Mouse (Mus musculus) kidney, embryonic 16.5 days (tissue): ENCODE measurements at regions not wholly inside any gene's neighbourhood (a gene's known extent, or its start where the extent isn't known, plus 50 kb on each side); places are given as distances from the start of the nearest gene placed in this dataset.
A peak's percentile ranks its signal among the peaks of the same experiment; 100 is the strongest.
"Not testable (repeated sequence)": the region's sequence is repeated elsewhere in the genome, so short reads cannot be mapped to it uniquely, and the experiment has no call there.

Source experiments
- ATAC-seq: fragments of 200-750 bp; cut with Nextera tagmentation; 2 replicates; pipeline ENCODE4 v1.8.0; 2017; ENCODE audit warnings: moderate TSS enrichment; ENCODE audit not compliant: low FRiP score, low TSS enrichment
- H3K27ac ChIP-seq: fragments of 300-500 bp; sonication (generic); 2 replicates; pipeline ENCODE4 v1.5.1; 2014; ENCODE audit warnings: low read length
- H3K27me3 ChIP-seq: fragments of 300-500 bp; sonication (generic); 2 replicates; pipeline ENCODE4 v1.6.1; 2014; ENCODE audit warnings: low read length, control low read depth, mixed read lengths; ENCODE audit not compliant: insufficient read depth
- H3K36me3 ChIP-seq: fragments of 300-500 bp; sonication (generic); 2 replicates; pipeline ENCODE4 v1.6.1; 2014; ENCODE audit warnings: low read length, control low read depth, mixed read lengths; ENCODE audit not compliant: insufficient read depth
- H3K4me1 ChIP-seq: fragments of 300-500 bp; sonication (generic); 2 replicates; pipeline ENCODE4 v1.6.1; 2014; ENCODE audit warnings: low read length, control low read depth, mixed read lengths; ENCODE audit not compliant: insufficient read depth
- H3K4me2 ChIP-seq: fragments of 300-500 bp; sonication (generic); replicated peaks from 2 replicates; pipeline ENCODE4 v1.6.1; 2014; ENCODE audit warnings: low read depth, low read length
- H3K4me3 ChIP-seq: fragments of 300-500 bp; sonication (generic); 2 replicates; pipeline ENCODE4 v1.5.1; 2014; ENCODE audit warnings: mild to moderate bottlenecking, low read length
- H3K9ac ChIP-seq: fragments of 300-500 bp; sonication (generic); replicated peaks from 2 replicates; pipeline ENCODE4 v1.6.1; 2014; ENCODE audit warnings: low read length
- H3K9me3 ChIP-seq: fragments of 300-500 bp; sonication (generic); 2 replicates; pipeline ENCODE4 v1.6.1; 2016; ENCODE audit warnings: low read length, control low read depth
- WGBS: fragments of 180-500 bp; shearing (Covaris S2); extraction: QIAGEN DNeasy Blood & Tissue Kit; methylation state at CpG from one replicate; pipeline ENCODE4 v1.1.7; 2014; 5-methylcytosine and 5-hydroxymethylcytosine counted together

GRCm38 (mm10) chr12:18606126-18606525, 91.8 kb downstream of the 5730507C01Rik start:
- not testable (repeated sequence) for H3K4me3 ChIP-seq, H3K36me3 ChIP-seq, ATAC-seq, H3K27me3 ChIP-seq, H3K9me3 ChIP-seq, H3K4me1 ChIP-seq, H3K27ac ChIP-seq, H3K4me2 ChIP-seq, H3K9ac ChIP-seq

- peak; percentile 97 for ATAC-seq
- Histone ChIP-seq H3K4me1 (no peaks in the 10 kb centered on the region), H3K9ac (peak overlapping the region; percentile 68), H3K4me2 (peak overlapping the region; percentile 52), H3K9me3 (peaks cover 5% of the 10 kb centered on the region), H3K4me3 (peak overlapping the region; percentile 60), H3K36me3 (no peaks in the 10 kb centered on the region), H3K27me3 (no peaks in the 10 kb centered on the region), H3K27ac (peak overlapping the region; percentile 58; the same call in 1 of the 2 replicates)
- WGBS, result under 1% methylated on average over 33 of the region's 38 CpGs
Measured at GRCm38 (mm10) chr12:18609835-18610234, 95.5 kb downstream of the 5730507C01Rik start.

GRCm38 (mm10) chr12:18610581-18610980, 96.3 kb downstream of the 5730507C01Rik start:
- WGBS, result under 1% methylated on average over 14 of the region's 24 CpGs
- Histone ChIP-seq H3K4me3 (peak overlapping the region; percentile 60), H3K9ac (peak overlapping the region; percentile 68), H3K4me2 (peak overlapping the region; percentile 52)
- H3K9me3 ChIP-seq, ATAC-seq, H3K27ac ChIP-seq, H3K4me1 ChIP-seq, H3K36me3 ChIP-seq, H3K27me3 ChIP-seq: not testable (repeated sequence)
